Mouse (Mus musculus): ENCODE measurements around the gene Map4.
"Not testable (repeated sequence)": the region's sequence is repeated elsewhere in the genome, so short reads cannot be mapped to it uniquely, and the experiment has no call there.

The Map4 gene

DNA sequence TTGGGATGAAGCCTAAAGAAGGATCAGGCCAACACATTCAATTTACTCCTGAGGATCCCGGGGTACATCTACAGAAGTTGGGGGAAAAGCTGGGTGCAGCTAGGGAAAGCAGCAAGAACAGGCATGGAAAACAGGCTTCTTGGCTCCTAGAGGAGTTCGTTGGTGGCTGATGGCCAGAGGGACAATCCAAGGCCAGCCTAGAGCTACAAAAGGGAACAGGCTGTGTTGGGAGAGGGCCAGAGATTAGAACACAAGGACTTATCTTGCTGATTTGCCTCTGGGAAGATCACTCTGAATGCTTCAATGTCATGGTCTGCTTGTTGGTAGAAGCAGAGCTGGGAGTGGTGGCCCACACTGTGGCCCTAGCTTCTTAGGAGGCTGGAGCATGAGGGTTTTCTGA is 13.3 kb upstream of the Map4 start:
- in situ Hi-C loops (cut with MboI), result no loop called here

DNA sequence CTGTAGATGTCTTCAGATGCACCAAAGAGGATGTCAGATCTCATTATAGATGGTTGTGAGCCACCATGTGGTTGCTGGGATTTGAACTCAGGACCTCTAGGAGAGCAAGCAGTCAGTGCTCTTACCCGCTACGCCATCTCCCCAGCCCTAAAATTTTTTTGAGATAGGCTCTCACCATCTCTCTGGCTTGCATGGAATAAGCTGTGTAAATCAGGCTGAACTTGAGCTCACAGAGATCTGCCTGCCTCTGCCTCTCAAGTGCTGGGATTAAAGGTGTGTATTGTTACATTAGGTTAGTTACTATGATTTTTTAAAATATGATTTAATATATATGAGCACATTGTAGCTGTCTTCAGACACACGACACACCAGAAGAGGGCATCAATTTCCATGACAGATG is 2.1 kb upstream of the Map4 start:
- in situ Hi-C loops (cut with MboI), result no loop called here

DNA sequence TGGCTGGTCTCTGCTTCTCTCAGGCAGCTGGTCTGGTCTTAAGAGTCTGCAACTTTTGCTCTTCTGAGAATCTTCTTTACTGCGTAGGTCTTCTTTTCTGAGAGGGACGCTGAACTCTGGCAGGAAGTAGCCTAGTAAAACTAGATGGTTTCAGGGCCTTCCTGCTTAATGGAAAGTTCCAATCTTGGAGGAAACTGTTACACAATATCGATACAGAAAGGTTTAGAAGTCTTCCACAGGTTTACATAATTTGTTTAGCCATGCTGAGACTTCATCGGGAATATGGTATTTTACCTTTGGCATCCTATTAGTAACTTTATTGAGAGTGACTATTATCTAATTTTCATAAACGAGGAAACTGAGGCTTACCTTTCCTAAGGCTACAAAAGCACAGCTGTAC is 1.2 kb upstream of the Map4 start:
- in situ Hi-C loops (cut with MboI), result no loop called here

DNA sequence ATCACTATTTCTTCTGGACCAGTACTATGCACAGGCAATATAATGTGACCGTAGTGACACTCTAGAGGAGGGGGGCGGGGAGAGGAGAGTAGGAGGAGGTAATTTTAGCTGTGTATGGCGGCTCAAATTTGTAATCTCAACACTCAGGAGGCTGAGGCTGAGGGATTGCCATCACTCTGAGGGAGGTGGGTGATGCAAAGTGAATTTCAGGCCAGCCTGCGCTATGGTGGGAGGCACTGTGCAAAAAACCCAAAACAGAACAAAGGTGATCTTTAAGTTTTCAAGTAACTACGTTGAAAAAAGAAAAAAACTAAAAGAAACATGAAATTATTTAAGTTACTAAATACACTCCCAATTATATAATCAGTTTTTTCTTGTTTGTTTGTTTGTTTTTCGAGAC is 508 bp upstream of the Map4 start:
- in situ Hi-C loops (cut with MboI), result no loop called here

DNA sequence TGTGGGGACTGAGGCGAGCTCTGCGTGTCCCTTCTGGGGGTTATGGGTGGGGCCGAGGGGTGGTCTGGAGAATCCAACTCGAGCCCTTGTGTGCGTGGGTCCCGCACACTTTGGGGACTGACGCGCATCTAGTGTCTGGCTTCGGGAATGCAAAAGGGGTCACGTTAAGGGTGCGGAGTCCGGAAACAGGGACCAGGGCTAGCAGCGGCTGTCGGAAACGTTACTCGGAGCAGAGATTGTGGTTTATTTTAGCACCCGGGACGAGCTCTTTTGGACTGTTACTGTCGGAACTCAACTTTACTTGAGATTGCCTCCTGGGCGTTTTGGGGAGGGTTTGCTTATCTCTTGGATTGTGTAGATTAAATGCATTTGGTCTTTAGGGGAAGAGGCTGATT is 1.1 kb downstream of the Map4 start:
- in situ Hi-C loops (cut with MboI), result no loop called here

DNA sequence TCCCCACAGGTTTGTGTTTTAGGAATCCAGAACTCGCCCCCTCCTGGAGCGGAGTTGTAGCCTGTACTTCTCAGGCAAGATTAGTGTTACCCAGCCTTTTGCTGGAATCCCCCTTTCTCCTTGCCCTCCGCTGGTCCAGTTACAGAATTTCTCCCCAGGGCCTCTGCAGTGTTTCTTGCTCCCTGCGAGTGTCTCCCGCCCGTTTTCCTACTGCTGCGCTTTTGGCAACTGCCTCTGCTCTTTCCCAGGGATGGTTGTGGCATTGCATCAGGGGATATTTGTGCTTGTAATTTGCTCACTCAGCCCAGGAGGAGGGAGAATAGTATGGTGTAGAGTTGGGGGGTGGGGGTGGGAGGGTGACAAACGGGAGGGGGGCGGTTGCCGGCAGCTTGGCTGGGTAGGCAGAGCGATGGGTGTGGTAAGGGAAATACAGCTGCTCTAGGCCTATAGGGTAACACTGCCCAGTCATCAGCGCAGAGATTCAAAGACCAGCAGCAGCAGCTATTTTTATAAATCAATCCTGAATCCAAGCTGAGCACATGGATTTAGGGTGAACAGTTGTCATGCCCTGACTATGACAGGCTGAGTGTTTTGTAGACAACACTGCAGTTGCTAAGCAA is 1.6 kb downstream of the Map4 start:
- in situ Hi-C loops (cut with MboI), result no loop called here

DNA sequence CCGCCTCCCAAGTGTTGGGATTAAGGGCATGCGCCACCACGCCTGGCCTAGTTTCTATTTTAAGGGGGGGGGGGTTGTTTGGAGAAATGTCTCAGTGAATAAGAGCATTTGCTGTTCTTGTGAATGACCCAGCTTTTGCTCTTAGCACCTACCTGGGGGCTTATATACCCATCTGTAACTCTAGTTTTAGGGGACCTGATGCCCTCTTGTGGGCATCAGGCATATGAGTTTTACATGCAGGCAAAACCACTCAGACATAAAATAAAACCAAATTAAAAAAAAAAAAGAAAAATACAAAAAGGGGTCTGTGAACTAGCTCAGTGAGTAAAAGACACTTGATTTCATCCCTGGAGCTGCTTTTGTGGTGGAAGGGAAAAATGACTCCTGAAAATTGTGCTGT is 8.1 kb downstream of the Map4 start:
- in situ Hi-C loops (cut with MboI), result no loop called here

DNA sequence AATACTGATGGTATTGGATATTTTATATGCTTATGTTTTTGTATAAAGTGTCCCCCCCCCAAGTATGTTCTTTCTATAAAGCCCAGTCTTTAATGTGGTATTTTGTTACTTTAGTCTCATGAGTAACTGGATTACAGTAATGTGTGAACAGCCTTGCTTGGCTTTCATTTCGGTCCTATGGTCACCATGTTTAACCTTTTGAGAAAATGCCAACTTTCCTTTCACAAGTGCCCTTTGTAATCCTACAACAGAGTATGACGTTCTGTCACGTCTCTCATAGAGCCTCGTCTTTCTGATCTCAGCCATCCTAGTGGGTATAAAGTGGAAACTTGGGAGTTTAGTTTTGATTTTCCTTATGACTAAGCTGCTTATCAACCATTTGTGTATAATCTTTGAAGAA is 11.5 kb downstream of the Map4 start:
- in situ Hi-C loops (cut with MboI), result no loop called here

DNA sequence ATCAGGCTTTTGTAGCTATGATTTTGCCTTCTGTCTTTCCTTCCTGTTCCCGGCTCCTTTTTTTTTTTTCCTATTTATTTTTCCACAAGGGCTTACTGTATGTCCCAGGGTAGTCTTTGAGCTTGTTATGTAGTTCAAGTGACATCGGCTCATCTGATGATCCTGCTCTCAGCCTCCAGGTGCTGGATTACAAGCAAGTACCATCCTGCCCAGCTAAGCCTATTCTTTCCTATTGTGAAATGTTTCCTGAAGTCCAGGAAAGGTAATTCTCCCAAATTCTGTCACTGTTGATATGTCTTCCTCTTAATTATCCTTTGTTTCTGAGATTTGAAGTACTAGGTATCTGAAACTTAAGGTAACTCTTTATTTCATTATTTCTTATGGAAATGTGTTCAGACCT is 13.5 kb downstream of the Map4 start:
- in situ Hi-C loops (cut with MboI), result no loop called here

DNA sequence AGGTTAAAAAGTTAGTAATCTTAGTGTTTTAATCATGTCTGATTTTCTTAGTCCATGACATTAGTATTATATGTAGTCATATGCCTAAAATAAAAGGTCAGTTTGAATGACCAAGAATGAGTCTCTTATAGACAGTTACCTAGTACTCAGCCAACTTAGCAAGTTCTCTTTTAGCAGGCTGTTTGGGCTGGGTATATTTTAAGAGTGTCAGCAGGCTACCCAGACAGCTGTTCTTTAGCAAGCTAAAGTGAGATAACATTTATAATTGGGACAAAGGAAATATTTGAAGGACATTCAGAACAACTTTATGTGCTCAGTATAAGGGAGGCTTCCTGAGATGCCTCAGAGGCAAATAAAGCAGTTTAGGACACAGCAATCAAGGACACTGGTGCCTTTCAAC is 17.3 kb downstream of the Map4 start:
- in situ Hi-C loops (cut with MboI), result no loop called here

DNA sequence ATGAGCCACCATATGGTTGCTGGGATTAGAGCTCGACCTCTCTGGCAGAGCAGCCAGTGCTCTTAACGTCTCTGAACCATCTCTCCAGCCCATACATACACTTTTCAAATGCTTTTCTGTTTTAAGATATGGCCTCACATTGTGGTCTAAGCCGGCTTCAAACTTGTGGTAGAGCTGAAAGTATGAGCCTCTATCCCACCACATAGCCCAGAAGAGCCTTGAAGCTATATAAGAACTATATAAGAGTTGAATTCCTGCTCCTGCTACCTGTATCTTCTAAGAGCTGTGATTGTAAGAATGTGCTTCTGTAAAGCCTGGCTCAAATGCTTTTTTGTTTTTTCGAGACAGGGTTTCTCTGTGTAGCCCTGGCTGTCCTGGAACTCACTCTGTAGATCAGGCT is 18.5 kb downstream of the Map4 start:
- in situ Hi-C loops (cut with MboI), result no loop called here

DNA sequence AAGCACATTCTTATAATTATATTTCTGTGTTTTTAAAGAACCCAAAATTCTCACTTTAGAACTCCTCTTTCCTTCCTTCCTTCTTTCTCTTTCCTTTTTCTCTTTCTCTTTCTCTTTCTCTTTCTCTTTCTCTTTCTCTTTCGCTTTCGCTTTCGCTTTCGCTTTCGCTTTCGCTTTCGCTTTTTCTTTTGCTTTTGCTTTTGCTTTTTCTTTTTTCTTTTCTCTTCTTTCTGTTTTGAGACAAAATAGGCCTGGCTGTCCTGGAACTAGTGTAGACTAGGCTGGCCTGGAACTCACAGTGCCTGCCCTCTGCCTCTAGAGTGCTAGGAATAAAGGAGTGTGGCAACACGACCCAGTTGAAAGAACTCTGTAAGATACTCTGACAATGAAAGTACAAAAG is 22.3 kb downstream of the Map4 start:
- in situ Hi-C loops (cut with MboI), result no loop called here

DNA sequence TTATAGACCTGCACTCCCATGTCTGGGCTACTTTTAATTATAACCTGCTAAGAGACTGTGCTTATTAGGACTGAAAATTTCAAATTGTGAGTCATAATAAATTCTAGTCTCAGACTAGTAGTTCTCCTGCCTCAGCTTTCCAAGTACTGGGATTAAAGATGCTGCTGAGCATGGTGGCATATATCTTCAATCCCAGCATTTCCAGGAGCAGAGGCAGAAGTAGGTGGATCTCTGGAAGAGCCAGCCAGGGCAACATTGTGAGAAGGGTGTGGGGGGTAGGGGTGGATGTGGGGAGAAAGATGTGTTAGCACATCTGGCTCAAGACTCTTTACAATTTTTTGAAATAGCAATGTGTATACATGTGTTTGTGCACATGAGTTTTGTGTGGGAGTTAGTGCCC is 23.4 kb downstream of the Map4 start:
- in situ Hi-C loops (cut with MboI), result no loop called here

DNA sequence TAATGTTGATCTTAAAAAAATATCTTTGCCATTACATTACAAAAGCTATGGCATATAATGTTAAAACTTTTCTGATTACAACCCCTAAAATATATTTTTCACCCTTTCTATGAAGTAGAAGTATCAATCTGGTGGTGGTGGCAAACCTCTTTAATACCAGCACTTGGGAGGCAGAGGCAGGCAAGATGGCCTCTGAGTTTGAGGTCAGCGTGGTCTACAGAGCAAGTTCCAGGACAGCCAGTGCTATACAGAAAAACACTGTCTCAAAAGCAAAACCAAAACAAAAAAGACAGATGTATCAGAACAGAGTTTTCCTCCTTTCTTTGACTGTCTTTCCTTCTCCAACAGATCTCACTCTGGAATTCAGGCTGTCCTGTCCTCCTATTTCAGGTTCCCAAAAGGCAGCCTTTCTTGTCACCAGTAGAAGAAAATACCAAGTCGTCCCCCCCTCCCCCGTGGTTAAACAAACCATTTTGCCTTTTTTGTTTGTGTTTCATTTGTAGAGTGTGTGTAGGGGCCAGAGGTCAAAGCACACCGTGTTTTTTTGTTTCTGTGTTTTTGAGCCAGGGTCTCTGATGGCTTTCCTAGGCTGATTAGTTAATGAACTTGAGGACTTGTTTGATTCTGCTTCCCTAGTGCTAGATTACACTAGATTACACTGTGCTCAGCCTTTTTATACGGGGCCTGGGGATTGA is 28.3 kb downstream of the Map4 start:
- in situ Hi-C loops (cut with MboI), result no loop called here

DNA sequence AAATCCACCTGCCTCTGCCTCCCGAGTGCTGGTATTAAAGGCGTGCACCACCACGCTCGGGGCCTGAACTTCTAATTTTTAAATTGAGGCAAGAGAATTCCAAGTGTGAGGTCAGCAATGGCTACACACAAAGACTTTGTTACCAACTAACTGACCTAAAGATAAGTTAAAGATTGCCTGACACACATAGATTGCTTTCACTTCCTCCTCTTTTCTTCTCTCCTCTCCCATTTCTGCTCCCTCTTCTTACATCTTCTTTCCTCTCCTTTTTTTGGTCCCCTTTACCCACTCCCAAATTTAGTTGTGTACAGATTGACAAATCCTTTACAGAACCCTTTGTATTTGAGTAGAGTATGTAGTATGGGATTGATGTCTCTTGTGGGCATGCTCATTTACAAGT is 29.3 kb downstream of the Map4 start:
- in situ Hi-C loops (cut with MboI), result no loop called here

DNA sequence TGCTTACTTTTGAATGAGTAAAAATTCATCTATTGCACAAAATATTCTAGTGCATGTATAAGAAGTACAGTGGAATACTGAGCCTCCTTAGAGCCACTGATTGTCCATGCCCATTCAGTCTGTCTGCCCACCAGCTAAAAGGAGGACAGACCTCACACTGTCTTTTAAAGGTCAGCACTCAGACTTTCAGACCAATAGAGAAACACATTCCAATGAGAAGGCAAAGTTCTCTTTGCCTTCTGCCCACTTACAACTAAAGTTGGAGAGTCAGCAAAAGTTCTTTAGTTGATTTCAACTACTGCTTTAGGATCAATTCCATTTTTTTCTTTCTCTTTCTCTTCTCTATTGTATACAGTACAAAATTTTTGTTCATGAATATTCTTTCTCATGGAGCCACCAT is 33.5 kb downstream of the Map4 start:
- in situ Hi-C loops (cut with MboI), result no loop called here

DNA sequence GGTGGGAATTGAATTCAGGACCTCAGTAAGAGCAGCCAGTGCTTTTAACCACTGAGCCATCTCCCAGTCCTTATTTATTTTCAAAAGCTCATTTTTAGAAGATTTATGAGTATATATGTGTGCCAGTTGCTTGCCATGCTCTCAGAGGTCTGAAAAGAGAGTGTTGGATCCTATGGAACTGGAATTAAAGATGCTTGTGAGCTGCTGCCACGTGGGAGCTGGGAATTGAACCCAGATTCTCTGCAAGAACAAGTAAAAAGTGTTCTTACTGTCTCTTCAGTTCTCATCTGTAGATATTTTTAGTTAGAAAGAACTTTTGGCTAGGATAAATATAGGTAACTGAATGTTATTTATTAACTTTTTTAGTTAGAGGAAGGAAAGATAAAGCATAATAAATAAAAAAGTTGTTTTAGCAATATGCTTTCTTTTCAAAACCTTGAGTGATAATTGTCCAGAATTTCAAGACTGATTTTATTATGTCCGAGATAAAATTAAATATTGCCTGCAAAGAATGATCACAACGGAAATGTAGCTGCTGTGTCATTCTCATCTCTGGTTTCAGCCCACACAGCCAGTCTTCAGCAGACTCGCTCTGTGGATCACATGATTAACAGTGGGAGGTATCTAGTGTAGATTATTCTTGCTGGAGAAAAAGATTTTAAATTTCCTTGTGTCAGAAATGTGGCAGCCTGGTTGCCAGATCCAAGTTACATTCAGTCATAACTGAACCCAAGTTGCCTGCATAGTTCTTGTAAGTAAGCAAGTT is 37.3 kb downstream of the Map4 start:
- in situ Hi-C loops (cut with MboI), result no loop called here

DNA sequence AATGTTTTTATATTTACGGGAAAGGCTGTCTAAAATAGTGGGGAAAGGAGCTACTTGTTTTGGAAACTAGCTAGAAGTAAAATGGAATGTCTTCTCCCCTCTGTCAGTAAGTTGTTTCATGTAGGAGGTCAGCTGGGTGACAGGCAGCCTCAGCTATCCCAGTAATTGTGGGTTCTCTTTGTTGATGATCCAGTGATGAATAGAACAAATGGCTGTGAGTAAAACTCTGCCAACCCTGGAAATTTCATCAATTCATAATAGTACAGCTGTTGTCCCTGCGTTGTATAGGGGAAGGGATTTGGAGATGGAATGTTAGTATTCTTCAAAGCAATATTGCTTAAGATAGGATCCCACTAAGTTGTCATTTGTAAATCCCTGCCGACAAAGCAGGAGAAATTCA is 37.9 kb downstream of the Map4 start:
- in situ Hi-C loops (cut with MboI), result no loop called here

DNA sequence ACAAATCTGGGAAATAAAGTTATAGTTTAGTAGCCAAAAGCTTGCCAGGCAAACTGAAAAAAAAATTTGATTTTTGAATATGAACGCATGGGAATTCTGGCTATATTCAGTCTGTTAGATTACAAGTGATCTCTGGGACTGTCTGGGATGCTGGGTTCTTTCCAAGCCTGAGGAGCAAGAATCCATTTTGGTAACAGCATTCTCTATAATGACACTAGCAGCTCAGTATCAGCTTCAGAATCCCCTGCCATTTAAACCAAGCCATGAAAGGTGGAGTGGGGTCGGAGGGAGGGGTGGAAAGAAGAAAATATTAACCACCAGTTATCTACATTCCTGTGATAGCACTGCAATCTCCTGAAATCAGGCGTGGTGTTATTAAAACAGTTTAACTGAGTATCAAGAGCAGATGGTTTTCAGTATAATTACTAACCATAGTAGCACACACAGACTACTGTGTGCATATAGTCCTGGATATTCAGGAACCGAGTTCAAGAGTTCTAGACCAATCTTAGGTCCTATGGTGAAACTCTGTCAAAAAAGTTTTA is 38.6 kb downstream of the Map4 start:
- in situ Hi-C loops (cut with MboI), result no loop called here

DNA sequence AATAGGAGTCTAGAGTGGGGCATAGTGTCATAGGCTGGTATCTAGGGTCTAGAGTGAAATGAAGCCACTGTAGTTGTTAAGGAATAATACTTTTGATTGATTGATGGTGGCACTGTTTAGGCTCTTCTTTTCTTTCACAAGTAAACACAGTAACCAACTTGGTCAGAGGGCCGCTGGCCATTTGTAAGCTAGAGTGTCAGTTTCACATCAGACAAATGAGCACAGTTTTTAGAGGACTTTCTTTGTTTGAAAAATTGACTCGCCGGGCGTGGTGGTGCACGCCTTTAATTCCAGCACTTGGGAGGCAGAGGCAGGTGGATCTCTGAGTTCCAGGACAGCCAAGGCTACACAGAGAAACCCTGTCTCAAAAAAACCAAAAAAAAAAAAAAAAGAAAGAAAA is 40.5 kb downstream of the Map4 start:
- in situ Hi-C loops (cut with MboI), result not testable (repeated sequence)

DNA sequence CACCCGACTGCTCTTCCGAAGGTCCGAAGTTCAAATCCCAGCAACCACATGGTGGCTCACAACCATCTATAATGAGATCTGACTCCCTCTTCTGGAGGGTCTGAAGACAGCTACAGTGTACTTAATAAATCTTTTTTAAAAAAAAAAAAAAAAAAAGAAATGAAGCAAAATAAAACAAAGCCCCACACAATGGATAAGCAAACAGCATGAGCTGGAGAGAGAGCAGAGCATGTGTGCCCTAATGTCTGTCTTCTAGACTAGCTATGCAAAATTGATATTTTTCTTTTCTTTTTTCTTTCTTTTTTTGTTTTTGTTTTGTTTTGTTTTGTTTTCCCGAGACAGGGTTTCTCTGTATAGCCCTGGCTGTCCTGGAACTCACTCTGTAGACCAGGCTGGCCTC is 49.0 kb downstream of the Map4 start:
- in situ Hi-C loops (cut with MboI), result not testable (repeated sequence)

DNA sequence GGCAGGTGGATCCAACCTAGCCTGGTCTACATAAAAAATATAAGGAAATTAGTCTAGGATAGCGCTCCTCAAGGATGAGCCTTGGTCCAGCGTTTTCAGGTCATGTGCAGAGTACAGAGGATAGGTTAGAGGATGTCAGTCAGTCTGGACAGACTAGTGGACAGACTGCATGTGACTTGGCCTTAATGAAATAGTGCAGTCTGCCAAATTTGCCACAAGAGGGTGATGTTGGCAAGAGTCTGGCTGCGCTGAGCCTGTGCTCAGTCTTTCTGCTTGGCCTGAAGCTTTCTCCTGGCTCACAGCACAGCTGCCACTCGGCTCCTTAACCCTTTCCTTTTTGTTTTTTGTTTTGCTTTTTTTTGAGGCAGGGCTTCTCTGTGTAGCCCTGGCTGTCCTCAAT is 54.2 kb downstream of the Map4 start:
- in situ Hi-C loops (cut with MboI), result no loop called here

DNA sequence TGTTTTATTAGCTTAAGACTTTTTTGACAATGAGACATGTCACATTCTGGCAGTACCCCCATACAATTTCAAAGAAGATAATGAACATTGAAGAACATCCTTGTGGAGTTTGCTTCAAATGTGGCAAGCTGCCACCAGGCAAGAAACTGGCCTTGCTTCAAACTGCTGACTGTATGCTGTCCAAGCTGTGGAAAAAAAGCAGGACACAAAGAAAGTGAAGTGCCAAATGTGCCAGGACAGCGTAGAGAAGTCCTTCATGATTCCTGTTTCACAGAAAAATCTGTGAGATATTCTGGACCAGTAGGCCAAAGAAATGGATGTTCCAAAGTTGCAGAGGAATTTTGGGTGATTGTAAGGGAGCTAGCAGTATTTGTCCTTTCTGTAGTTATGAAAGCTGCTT is 57.8 kb downstream of the Map4 start:
- in situ Hi-C loops (cut with MboI), result no loop called here
